Mouse (Mus musculus) right cerebral cortex, adult 18-20 months (tissue): ENCODE measurements at regions not wholly inside any gene's neighbourhood (a gene's known extent, or its start where the extent isn't known, plus 50 kb on each side); places are given as distances from the start of the nearest gene placed in this dataset.
A peak's percentile ranks its signal among the peaks of the same experiment; 100 is the strongest.
"Not testable (repeated sequence)": the region's sequence is repeated elsewhere in the genome, so short reads cannot be mapped to it uniquely, and the experiment has no call there.

Source experiments
- DNase-seq: peaks from one replicate; pipeline ENCODE4 v3.0.0; 2022; ENCODE audit warnings: mixed read lengths

- DNase-seq, result peak; percentile 4
Measured at GRCm38 (mm10) chr12:61989471-61989870, 466.5 kb downstream of the Lrfn5 start.

- DNase-seq, result not testable (repeated sequence)
Measured at GRCm38 (mm10) chr12:61993858-61994257, 470.9 kb downstream of the Lrfn5 start.

- no peak for DNase-seq
Measured at GRCm38 (mm10) chr12:61994294-61994693, 471.3 kb downstream of the Lrfn5 start.

GRCm38 (mm10) chr12:62013351-62013750, 490.4 kb downstream of the Lrfn5 start:
- no peak for DNase-seq

GRCm38 (mm10) chr12:62017676-62018075, 494.7 kb downstream of the Lrfn5 start:
- not testable (repeated sequence) for DNase-seq
